Mouse (Mus musculus) lung, postnatal 0 days (tissue): Measurements from ENCODE around the gene Abca3. TPM values are rescaled to one million over a fixed set of nuclear protein-coding genes. Genes with fewer than 3 reads are reported as not detected.

Experiments used
- ATAC-seq: fragments of 200-750 bp; cut with Nextera tagmentation; 2 replicates; pipeline ENCODE4 v1.8.0; 2017; ENCODE audit warnings: moderate library complexity
- DNase-seq: peaks from one replicate; pipeline ENCODE4 v3.0.0-alpha.2; 2016; ENCODE audit warnings: low spot score
- H3K27ac ChIP-seq: fragments of 300-500 bp; sonication (generic); 2 replicates; pipeline ENCODE4 v1.5.1; 2014; ENCODE audit warnings: antibody characterized with exemption, mild to moderate bottlenecking, low read length, mixed read lengths
- H3K27me3 ChIP-seq: fragments of 300-500 bp; sonication (generic); replicated peaks from 2 replicates; pipeline ENCODE4 v1.6.1; 2014; ENCODE audit warnings: low read length, mixed read lengths; ENCODE audit not compliant: insufficient read depth
- H3K36me3 ChIP-seq: fragments of 300-500 bp; sonication (generic); 2 replicates; pipeline ENCODE4 v1.6.1; 2014; ENCODE audit warnings: low read length, mixed read lengths; ENCODE audit not compliant: insufficient read depth
- H3K4me1 ChIP-seq: fragments of 300-500 bp; sonication (generic); 2 replicates; pipeline ENCODE4 v1.6.1; 2014; ENCODE audit warnings: antibody characterized with exemption, low read depth, low read length, mixed read lengths; ENCODE audit not compliant: insufficient read depth
- H3K4me2 ChIP-seq: fragments of 300-500 bp; sonication (generic); replicated peaks from 2 replicates; pipeline ENCODE4 v1.6.1; 2014; ENCODE audit warnings: low read depth, mild to moderate bottlenecking, low read length, moderate library complexity, mixed read lengths
- H3K4me3 ChIP-seq: fragments of 300-500 bp; sonication (generic); 2 replicates; pipeline ENCODE4 v1.5.1; 2014; ENCODE audit warnings: low read depth, low read length
- H3K9ac ChIP-seq: fragments of 300-500 bp; sonication (generic); replicated peaks from 2 replicates; pipeline ENCODE4 v1.6.1; 2014; ENCODE audit warnings: low read depth, mild to moderate bottlenecking
- H3K9me3 ChIP-seq: fragments of 300-500 bp; sonication (generic); 2 replicates; pipeline ENCODE4 v1.6.1; 2016; ENCODE audit warnings: low read length, mixed read lengths
- CTCF ChIP-seq: IDR thresholded peaks from 2 replicates; pipeline ENCODE4 v1.5.1; 2016; ENCODE audit warnings: antibody characterized with exemption, mild to moderate bottlenecking
- EP300 ChIP-seq: IDR thresholded peaks from 2 replicates; pipeline ENCODE4 v1.6.1; 2016; ENCODE audit warnings: antibody characterized with exemption, mild to moderate bottlenecking, control low read depth
- WGBS: fragments of 180-500 bp; shearing (Covaris S2); extraction: QIAGEN DNeasy Blood & Tissue Kit; methylation state at CpG from one replicate; pipeline ENCODE4 v1.1.7; 2014; 5-methylcytosine and 5-hydroxymethylcytosine counted together
- polyA plus RNA-seq: library from polyadenylated mRNA; unstranded; fragments of >200 nt; fragmentation: Nextera tagmentation; extraction: Ambion mirVana; gene quantifications from 2 replicates; pipeline ENCODE4 v1.2.1, GENCODE M21; 2015

The Abca3 gene
- polyA plus RNA-seq, 1 experiment from 2014 or later = 66.4 TPM

DNA sequence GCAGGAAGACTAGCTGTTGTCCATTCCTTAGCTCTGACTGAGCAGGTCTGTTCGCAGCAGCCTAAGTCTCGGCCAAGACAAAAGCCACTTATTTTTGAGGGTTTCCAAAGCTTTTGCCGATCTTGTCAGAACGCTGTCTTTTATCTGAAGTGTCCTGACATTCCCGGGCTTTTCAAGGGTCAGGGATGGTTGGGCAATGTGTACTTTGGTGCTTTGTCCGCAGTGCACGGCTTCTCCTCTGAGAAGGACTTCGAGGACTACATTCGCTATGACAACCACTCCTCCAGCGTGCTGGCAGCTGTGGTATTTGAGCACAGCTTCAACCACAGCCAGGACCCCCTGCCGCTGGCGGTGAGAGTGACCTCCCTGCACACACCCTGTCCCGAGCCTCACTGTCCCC is 14.1 kb downstream of the Abca3 start:
- no peak overlapping the region for H3K4me2 ChIP-seq
- no peak overlapping the region for H3K9ac ChIP-seq
- no peaks in the 10 kb centered on the region for H3K27me3 ChIP-seq
- H3K36me3 ChIP-seq = peaks cover 6% of the 10 kb centered on the region; the same call in 1 of the 2 replicates
- DNase-seq = peak; percentile 81
- no peaks in the 10 kb centered on the region for H3K9me3 ChIP-seq
- ATAC-seq = peak; percentile 92
- peak overlapping the region; percentile 9; the same call in 1 of the 2 replicates for H3K27ac ChIP-seq
- no peak for TF ChIP-seq CTCF
- peak; percentile 90 for TF ChIP-seq EP300
- 33% methylated on average over 13 of the region's 13 CpGs for WGBS
- 0 out of 2 replicates have a peak, but pooled peaks cover 3% of the 10 kb centered on the region for H3K4me1 ChIP-seq
- H3K4me3 ChIP-seq = no peak overlapping the region

- Histone ChIP-seq H3K9me3 (no peaks in the 10 kb centered on the region), H3K36me3 (peaks cover 8% of the 10 kb centered on the region; the same call in 1 of the 2 replicates), H3K4me1 (no peaks in the 10 kb centered on the region), H3K9ac (no peak overlapping the region), H3K27me3 (no peaks in the 10 kb centered on the region), H3K4me2 (no peak overlapping the region), H3K4me3 (no peak overlapping the region), H3K27ac (no peak overlapping the region)
- TF ChIP-seq EP300 (0 out of 2 replicates have a peak, but pooled peaks have one; percentile 11), CTCF (no peak)
- ATAC-seq = peak; percentile 65
- DNase-seq = peak; percentile 54
- 56% methylated on average over 4 of the region's 5 CpGs for WGBS
Observed at GRCm38 (mm10) chr17:24375094-24375712, 23.5 kb downstream of the Abca3 start.

- DNase-seq (no peak), ATAC-seq (no peak)
- no peaks in the 10 kb centered on the region for H3K4me1 ChIP-seq
- H3K9ac ChIP-seq = no peak overlapping the region
- H3K27ac ChIP-seq = no peak overlapping the region
- TF ChIP-seq CTCF (no peak), EP300 (no peak)
- no peaks in the 10 kb centered on the region for H3K9me3 ChIP-seq
- H3K4me3 ChIP-seq = no peak overlapping the region
- H3K4me2 ChIP-seq = no peak overlapping the region
- H3K36me3 ChIP-seq = peaks cover 8% of the 10 kb centered on the region; the same call in 1 of the 2 replicates
- no peaks in the 10 kb centered on the region for H3K27me3 ChIP-seq
- 96% methylated on average over 6 of the region's 6 CpGs for WGBS
Observed at GRCm38 (mm10) chr17:24375886-24376285, 24.1 kb downstream of the Abca3 start.

- TF ChIP-seq EP300 = no peak
- no peak for TF ChIP-seq CTCF
Observed at GRCm38 (mm10) chr17:24378496-24378895, 26.7 kb downstream of the Abca3 start.

GRCm38 (mm10) chr17:24383789-24384188 is 32.0 kb downstream of the Abca3 start:
- Histone ChIP-seq H3K27me3 (no peaks in the 10 kb centered on the region), H3K9me3 (no peaks in the 10 kb centered on the region), H3K36me3 (peaks cover 16% of the 10 kb centered on the region), H3K4me2 (no peak overlapping the region), H3K4me3 (no peak overlapping the region), H3K4me1 (no peaks in the 10 kb centered on the region), H3K27ac (no peak overlapping the region), H3K9ac (no peak overlapping the region)
- ATAC-seq = peak; percentile 90
- 55% methylated on average over 8 of the region's 8 CpGs for WGBS
- TF ChIP-seq EP300 = no peak
- no peak for TF ChIP-seq CTCF
- DNase-seq = peak; percentile 91

More at GRCm38 (mm10) chr17:24378496-24378895, 26.7 kb downstream of the Abca3 start:
- no peak for DNase-seq
- no peak for ATAC-seq
- Histone ChIP-seq H3K27ac (no peak overlapping the region), H3K4me2 (no peak overlapping the region), H3K9me3 (no peaks in the 10 kb centered on the region), H3K4me3 (no peak overlapping the region), H3K4me1 (no peaks in the 10 kb centered on the region), H3K36me3 (peaks cover 8% of the 10 kb centered on the region; the same call in 1 of the 2 replicates), H3K9ac (no peak overlapping the region), H3K27me3 (no peaks in the 10 kb centered on the region)
- 59% methylated on average over 2 of the region's 2 CpGs for WGBS

GRCm38 (mm10) chr17:24388711-24389110 is 37.0 kb downstream of the Abca3 start:
- Histone ChIP-seq H3K36me3 (peaks cover 15% of the 10 kb centered on the region), H3K4me2 (no peak overlapping the region), H3K4me3 (no peak overlapping the region), H3K9ac (no peak overlapping the region), H3K9me3 (no peaks in the 10 kb centered on the region), H3K27me3 (no peaks in the 10 kb centered on the region), H3K27ac (no peak overlapping the region), H3K4me1 (no peaks in the 10 kb centered on the region)
- WGBS = 74% methylated on average over 5 of the region's 5 CpGs
- ATAC-seq = peak; percentile 24
- no peak for TF ChIP-seq EP300
- no peak for TF ChIP-seq CTCF
- peak; percentile 18 for DNase-seq
